Mouse (Mus musculus) thymus, postnatal 14 days (tissue): ENCODE results near the gene Recql5.

Source experiments
- DNase-seq: peaks from one replicate; pipeline ENCODE4 v3.0.0; 2021

The Recql5 gene

GRCm38 (mm10) chr11:115933747-115934110 is 452 bp upstream of the Recql5 start:
- no peak for DNase-seq

- no peak for DNase-seq
Observed at GRCm38 (mm10) chr11:115931235-115931634, 2.0 kb downstream of the Recql5 start.

GRCm38 (mm10) chr11:115929818-115930217 is 3.5 kb downstream of the Recql5 start:
- no peak for DNase-seq

GRCm38 (mm10) chr11:115929031-115929430 is 4.2 kb downstream of the Recql5 start:
- DNase-seq: no peak

- DNase-seq: no peak
Observed at GRCm38 (mm10) chr11:115921986-115922385, 11.3 kb downstream of the Recql5 start.

- peak; percentile 70 for DNase-seq
Observed at GRCm38 (mm10) chr11:115920110-115920818, 13.0 kb downstream of the Recql5 start.

- DNase-seq: no peak
Observed at GRCm38 (mm10) chr11:115919073-115919472, 14.2 kb downstream of the Recql5 start.

GRCm38 (mm10) chr11:115918637-115919036 is 14.6 kb downstream of the Recql5 start:
- DNase-seq: no peak

- DNase-seq: no peak
Observed at GRCm38 (mm10) chr11:115916579-115916978, 16.7 kb downstream of the Recql5 start.

GRCm38 (mm10) chr11:115911632-115912376 is 21.5 kb downstream of the Recql5 start, which contains the start of gene Smim6:
TSS of gene Smim6 (plus strand) at chr11:115912017.
- peak; percentile 40 for DNase-seq

GRCm38 (mm10) chr11:115911134-115911561 is 22.1 kb downstream of the Recql5 start:
- DNase-seq: peak; percentile 65

- no peak for DNase-seq
Observed at GRCm38 (mm10) chr11:115906521-115906920, 26.8 kb downstream of the Recql5 start.

GRCm38 (mm10) chr11:115906116-115906515 is 27.2 kb downstream of the Recql5 start:
- no peak for DNase-seq

- DNase-seq: peak; percentile 46
Observed at GRCm38 (mm10) chr11:115904956-115905790, 28.1 kb downstream of the Recql5 start.

- DNase-seq: peak; percentile 61
Observed at GRCm38 (mm10) chr11:115904231-115904955, 28.9 kb downstream of the Recql5 start.

- DNase-seq: no peak
Observed at GRCm38 (mm10) chr11:115903384-115904230, 29.7 kb downstream of the Recql5 start.

GRCm38 (mm10) chr11:115902831-115903230 is 30.4 kb downstream of the Recql5 start:
- DNase-seq: peak; percentile 26

- DNase-seq: no peak
Observed at GRCm38 (mm10) chr11:115902177-115902576, 31.1 kb downstream of the Recql5 start.

GRCm38 (mm10) chr11:115901338-115902161 is 31.7 kb downstream of the Recql5 start:
- DNase-seq: peak; percentile 65

- DNase-seq: no peak
Observed at GRCm38 (mm10) chr11:115900561-115901337, 32.5 kb downstream of the Recql5 start.
